Mouse (Mus musculus): ENCODE data around the gene Amdhd2.
A peak's percentile ranks its signal among the peaks of the same experiment; 100 is the strongest.
"Not testable (repeated sequence)": the region's sequence is repeated elsewhere in the genome, so short reads cannot be mapped to it uniquely, and the experiment has no call there.

DNA sequence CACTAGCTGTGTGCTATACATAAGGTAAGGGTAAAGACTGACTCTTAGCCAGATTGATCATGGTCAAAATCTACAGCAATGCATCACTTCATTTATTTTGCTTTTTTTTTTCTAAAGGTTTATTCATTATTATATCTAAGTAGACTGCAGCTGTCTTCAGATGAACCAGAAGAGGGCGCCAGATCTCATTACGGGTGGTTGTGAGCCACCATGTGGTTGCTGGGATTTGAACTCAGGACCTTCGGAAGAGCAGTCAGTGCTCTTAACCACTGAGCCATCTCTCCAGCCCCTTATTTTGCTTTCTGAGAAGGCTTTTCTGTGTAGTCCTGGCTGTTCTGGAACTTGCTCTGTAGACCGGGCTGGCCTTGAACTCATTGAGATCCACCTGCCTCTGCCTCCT, 30.6 kb downstream of the Amdhd2 start:
- peak; percentile 35; the same call in 1 of the 2 replicates for TF ChIP-seq CTCF (IDR thresholded peaks at IDR 0.05; ENCODE audit: extremely low read depth, insufficient read length, insufficient replicate concordance, low read depth, low read length)
- TF ChIP-seq POLR2A (IDR thresholded peaks at IDR 0.05; ENCODE audit: low read depth, low read length) = not testable (repeated sequence)

Measured in small intestine, adult 2 months (tissue).